Mouse (Mus musculus): Measurements from ENCODE around the gene Ppard.
A peak's percentile ranks its signal among the peaks of the same experiment; 100 is the strongest.

DNA sequence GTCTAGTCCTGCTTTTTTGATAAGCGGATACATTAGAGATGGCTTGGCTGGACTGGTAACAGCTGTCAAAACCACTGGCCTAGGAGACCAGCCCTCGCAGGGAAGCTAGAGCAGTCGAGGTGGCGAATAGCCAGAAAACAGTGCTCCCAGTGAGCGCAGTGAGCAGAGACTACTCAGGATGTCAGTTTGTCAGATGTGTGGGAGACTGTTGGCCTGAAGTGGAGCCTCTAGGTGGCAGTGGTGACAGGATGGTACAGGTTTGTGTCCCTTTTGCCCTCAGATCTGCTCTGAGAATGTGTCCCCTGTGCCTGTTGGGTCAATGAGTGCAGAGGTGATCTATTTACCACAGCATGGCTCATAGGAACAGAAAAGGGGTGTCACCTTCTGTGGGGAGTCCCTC lies 55.5 kb downstream of the Ppard start:
- TF ChIP-seq CTCF (IDR thresholded peaks at IDR 0.05; ENCODE audit: borderline replicate concordance, insufficient read depth, low read depth, low read length): peak; percentile 35; the same call in 1 of the 2 replicates
- TF ChIP-seq POLR2A (IDR thresholded peaks at IDR 0.05; ENCODE audit: borderline replicate concordance, insufficient read depth, low read length): no peak
